Mouse (Mus musculus) left cerebral cortex, postnatal 4 days (tissue): ENCODE results near the gene Brms1. TPM values are rescaled to one million over a fixed set of nuclear protein-coding genes. Genes with fewer than 3 reads are reported as not detected.

ENCODE experiments used
- DNase-seq: peaks from one replicate; pipeline ENCODE4 v3.0.0-alpha.2; 2022
- intact Hi-C: fragments of 180-260 bp; cut with DNase I; formaldehyde crosslinking; loops from one replicate; pipeline ENCODE4 v1.15.1; 2025
- total RNA-seq, 2 experiments: library from RNA; stranded (reverse); gene quantifications; 2 replicates each; pipeline ENCODE4 v1.2.3; 2021

Brms1 gene
- total RNA-seq, 2 experiments from 2014 or later: 14.5 to 15.5 TPM

DNA sequence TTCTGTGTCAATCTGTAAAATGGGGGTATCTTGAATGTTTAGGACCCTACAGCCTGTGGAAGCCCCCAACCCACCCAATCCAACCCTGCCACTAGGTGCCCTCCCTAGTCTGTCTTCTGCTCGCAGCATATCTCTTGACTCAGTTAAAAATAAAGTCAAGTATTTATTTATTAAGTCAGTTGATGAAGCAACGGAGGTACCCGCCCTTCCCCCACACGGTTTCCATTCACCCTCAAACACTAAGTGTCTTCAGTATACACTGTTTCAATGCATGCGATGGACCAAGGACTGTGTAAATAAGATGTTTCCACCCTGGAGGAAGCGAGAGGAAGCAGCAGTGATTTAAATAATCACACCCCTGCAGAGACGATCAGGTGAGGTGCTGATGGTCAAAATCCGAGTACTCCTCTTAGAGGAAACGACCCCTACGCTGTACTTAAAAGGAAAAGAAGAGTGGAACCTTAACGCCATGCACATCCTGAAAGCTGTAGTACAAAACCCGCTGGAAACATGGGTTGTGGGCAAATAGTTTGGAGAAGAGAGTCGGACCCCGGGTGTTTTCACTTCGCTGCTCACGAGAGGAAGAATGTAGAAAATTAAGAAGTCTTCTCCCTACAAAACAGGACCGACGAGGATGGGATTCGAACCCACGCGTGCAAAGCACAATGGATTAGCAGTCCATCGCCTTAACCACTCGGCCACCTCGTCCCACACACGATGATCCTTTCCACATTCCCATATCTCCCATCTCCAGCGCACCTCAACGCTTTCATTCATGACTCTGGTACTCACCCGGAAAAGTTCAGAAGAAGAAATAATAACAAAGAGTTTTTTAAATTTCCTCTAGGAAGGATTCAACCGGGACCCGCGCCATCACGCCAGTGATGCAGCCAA lies 3.2 kb upstream of the Brms1 start:
- intact Hi-C loops: no loop called here

GRCm38 (mm10) chr19:5038709-5039156 lies 2.4 kb upstream of the Brms1 start, which contains the start of the genes B4gat1 and AC124502.3:
B4gat1 (plus strand) TSS chr19:5038826.
AC124502.3 (plus strand) TSS chr19:5038891.
- intact Hi-C loops: no loop called here
- peak; percentile 95 for DNase-seq

More for the DNA sequence above, 3.2 kb upstream of the Brms1 start:
- DNase-seq: peak; percentile 86

- intact Hi-C loops: no loop called here
- DNase-seq: peak; percentile 20
Measured at GRCm38 (mm10) chr19:5039301-5040114, 1.6 kb upstream of the Brms1 start.

- intact Hi-C loops: no loop called here
- no peak for DNase-seq
Measured at GRCm38 (mm10) chr19:5041588-5041987, 434 bp downstream of the Brms1 start.

DNA sequence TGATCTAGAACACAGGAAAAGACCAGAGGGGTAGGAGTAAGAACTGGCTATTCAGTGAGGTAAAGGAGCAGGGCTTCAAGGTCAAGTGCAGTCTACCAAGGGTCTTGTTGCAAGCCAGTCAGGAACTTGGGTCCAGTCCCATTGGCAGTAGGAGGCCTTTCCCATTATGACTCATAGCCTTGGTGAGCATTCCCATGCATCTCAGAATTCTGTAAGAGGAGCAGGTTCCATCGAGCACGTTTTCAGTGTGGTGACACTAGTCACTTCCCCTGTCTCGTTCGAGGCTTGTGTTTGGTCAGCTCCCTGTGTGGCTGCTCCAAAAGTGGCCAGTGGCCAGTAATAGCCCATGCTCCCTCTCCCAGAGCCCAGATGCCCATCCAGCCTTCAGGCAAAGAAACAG lies 4.4 kb downstream of the Brms1 start:
- intact Hi-C loops: no loop called here
- no peak for DNase-seq

DNA sequence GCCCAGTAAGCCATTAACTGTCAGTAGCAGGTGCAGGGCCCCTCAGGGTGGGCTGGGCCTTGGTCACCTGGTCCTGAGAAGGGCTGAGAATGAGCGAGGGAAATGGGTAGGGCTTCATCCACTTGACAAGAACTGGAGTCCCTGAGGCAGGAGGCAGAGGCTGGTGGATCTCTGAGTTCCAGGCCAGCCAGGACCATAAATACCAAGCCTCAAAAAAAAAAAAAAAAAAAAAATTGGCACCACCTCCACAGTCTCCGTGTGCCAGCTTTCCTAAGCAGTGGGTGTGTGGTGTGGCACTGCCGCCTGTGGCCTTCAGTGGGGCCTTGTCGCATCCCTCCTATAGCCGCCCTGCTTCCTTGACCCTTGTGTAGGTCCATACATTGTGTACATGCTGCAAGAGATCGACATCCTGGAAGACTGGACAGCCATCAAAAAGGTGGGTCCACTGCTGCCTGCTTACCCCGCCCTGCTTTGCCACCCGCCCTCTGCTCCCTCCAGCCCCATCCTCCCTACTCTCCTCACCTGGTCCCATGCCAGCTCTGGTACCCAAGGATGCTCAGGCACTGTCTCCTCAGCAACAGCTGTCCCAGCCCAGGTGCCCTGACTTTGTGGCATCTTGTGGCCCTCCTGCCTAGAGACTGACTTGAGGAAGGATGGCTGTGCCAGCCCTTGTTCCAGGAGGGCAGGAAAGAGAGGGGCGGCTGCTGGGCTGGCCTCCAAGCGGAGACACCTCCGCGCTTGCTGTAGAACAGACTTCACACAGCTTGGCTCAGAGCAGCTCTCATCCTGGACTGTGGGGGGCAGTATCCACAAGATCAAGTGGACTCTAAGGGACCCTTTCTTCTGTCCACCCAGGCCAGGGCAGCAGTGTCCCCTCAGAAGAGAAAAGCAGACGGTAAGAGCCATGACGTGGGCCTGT lies 7.2 kb downstream of the Brms1 start:
- DNase-seq: no peak
- intact Hi-C loops: no loop called here

DNA sequence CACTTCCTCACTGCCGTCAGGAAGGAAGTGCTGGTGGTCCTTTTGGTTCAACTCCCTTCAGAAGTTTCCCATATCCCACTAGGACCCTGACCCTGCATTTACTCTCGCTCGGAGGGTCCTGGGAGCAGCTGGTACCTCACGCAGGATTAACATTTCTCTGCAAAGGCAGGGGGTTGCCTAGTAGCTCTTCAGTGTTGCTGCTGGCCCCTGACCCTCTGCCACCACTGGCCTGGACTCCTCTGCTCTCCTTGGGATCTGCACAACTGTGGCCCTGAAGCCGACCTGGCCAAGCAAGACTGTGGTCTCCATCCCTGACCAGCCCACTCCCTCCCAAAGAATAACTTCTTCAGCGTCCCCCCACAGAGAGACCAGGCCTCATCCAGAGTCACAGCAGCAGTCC lies 8.2 kb downstream of the Brms1 start:
- intact Hi-C loops: no loop called here

DNA sequence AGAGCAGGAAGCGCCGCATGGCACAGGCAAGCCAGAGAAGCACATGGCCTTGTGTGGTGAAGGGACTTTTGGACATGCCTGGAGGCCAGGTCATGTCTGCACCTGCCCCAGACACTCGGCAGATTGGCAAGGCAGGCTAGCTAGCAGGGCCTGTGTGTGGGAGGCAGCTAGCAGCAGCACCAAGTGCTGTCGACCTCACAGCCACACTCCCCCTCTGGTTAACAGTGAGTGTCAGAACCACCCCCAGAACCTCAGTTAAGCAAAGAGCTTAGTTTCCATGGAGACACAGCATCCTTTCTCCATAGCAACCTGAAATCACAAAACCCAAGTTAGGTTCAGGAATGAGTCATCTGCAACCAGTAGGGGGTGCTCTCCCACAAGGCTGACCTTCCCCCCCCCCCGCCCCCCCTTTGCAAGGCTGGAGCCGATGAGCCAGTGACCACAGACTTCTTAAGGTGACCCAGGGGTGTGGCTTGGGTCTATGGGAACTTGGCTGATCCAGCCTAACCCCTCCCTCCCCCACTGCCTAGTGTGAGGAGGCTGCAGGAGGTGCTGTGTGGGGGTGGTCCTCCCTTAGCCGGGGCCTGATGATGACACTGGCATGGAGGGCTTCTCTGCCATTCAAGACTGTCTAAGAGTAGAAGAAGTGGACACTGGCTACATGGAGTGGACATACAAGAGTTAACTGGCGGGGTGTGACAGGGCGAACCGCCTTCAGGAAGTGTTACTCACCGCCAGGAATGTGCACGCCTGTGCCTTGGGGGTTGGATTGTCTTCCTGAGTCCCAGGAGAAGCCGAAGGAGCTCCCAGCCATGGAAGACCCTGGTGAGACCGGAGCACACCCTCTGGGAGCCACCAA lies 9.1 kb downstream of the Brms1 start, which contains the start of gene Rin1:
Gene Rin1 (plus strand): TSS at position 435 of the 859 bp plus-strand sequence.
- DNase-seq: no peak
- intact Hi-C loops: no loop called here

More for the DNA sequence above, 8.2 kb downstream of the Brms1 start:
- DNase-seq: no peak

DNA sequence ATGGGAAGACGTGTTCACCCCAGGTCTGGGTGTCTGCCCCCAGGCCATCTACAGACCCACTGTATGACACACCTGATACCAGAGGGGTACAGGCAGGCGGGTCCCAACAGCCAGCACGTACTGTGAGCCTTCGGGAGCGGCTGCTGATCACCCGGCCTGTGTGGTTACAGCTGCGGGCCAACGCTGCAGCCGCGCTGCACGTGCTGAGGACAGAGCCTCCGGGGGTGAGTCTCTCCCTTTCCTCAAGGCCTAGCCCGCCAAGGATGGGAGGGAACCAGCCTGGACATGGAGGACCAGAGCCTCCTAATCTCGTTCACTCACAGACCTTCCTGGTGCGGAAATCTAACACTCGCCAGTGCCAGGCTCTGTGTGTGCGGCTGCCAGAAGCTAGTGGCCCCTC lies 9.9 kb downstream of the Brms1 start:
- no peak for DNase-seq
- intact Hi-C loops: no loop called here

- DNase-seq: no peak
Measured at GRCm38 (mm10) chr19:5051515-5051914, 10.4 kb downstream of the Brms1 start.

DNA sequence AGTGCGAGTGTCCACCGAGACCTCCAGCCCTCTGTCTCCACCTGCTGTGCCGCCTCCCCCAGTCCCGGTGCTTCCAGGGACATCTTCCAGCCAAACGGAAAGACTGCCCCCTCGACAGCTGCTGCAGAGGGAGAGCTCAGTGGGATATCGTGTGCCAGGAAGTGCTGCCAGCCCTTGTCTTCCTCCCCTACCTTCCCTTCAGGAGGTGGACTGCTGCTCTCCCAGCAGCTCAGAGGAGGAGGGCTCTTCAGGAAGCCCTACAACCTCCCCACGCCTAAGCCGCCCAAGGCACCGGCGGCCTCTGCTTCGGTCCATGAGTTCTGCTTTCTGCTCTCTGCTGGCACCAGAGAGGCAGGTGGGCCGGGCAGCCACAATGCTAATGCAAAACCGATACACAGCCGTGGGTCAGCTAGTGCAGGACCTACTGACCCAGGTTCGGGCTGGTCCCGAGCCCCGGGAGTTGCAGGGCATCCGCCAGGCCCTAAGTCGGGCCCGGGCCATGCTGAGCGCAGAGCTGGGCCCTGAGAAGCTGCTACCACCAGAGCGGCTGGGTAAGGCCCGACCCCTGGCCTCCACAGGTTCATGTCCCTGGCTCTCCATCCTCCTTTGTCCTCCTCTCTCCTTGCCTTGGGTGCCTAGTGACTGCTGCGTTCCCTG lies 11.1 kb downstream of the Brms1 start:
- intact Hi-C loops: no loop called here
- DNase-seq: peak; percentile 67

More at GRCm38 (mm10) chr19:5051515-5051914, 10.4 kb downstream of the Brms1 start:
- intact Hi-C loops: no loop called here

GRCm38 (mm10) chr19:5052853-5053252 lies 11.7 kb downstream of the Brms1 start:
- intact Hi-C loops: no loop called here

DNA sequence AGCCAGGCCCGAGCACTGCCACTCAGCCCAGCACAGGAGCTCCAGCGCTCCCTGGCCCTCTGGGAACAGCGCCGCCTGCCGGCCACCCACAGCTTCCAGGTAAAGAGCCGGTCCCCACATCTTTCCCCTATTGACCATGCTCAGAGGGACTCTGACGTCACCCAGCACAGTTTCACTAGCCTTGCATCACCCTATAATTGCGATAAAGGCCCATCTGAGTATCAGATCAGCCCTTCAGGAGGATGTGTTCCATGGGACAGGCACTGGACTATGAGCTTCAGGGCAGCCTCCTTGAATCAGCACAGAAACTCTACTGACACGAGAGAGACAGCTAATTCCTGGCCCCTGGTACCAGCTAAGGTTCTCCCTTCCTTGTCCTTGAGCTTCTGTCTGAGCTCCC lies 12.8 kb downstream of the Brms1 start:
- intact Hi-C loops: no loop called here

More at GRCm38 (mm10) chr19:5052853-5053252, 11.7 kb downstream of the Brms1 start:
- peak; percentile 55 for DNase-seq

DNA sequence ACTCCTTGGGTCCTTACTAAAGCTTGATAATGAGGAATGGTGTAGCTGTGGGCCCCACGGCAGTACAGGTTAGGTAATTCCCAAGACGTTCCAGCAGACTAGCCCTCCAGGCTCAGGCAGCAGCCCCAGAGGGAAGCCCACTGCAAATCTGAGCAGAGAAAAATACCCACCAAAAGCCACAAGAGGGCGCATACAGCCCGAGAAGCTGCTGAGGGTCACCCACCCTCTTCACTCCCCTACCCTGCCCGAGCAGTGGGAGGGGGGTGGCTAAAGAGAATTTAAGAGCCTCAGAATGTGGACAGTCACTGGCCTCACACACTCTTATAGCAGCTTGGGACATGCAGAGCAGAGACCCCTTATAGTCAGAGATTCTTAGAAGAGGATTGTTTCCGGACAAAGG lies 15.1 kb downstream of the Brms1 start:
- peak; percentile 56 for DNase-seq
- intact Hi-C loops: no loop called here

More for the DNA sequence above, 12.8 kb downstream of the Brms1 start:
- peak; percentile 70 for DNase-seq

DNA sequence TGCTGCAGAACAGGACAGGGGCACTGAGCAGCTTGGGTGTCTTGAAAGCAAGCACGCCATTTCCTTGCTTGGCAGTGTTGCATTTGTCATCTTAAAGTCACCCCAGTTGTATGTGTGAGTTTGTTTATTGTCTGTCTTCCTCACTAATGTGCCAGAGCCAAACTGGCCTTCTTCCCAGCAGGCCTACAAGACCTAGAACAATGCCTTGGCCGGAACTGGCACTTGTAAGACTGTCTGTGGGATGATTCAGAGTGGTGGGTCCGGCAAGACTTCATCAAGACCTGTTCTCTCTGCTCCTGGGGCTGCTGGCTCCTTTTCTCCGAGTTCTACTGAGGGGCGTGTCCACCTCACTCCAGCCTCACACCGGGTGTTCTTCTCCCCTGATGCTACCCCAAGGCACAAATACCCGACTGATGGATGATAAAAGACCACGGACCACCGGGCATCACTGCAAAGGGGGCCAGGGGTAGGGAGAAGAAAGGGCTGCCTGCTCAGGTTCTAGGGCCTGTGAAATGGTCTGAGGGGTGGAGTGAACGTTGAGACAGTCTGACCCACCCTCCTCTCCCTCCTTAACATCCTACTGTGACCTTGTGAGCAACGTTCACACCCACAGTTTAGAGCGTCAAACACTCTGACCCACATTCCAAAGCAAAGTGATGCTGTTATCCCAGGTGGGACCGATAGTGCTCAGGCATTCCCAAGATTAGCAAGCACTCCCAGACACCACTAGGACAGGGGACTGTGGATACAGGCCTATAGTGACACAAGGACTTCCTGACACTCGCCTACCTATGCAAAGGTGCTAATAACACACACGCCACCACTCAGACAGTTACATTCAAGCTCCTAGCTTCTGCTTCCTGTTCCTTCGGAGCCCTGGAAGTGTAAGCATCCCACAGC lies 17.0 kb downstream of the Brms1 start:
- intact Hi-C loops: no loop called here
- DNase-seq: no peak

- intact Hi-C loops: no loop called here
- DNase-seq: no peak
Measured at GRCm38 (mm10) chr19:5058801-5059771, 17.9 kb downstream of the Brms1 start.
